Mouse (Mus musculus): ENCODE measurements at regions not wholly inside any gene's neighbourhood (a gene's known extent, or its start where the extent isn't known, plus 50 kb on each side); places are given as distances from the start of the nearest gene placed in this dataset.
"Not testable (repeated sequence)": the region's sequence is repeated elsewhere in the genome, so short reads cannot be mapped to it uniquely, and the experiment has no call there.

- ATAC-seq (ENCODE audit: poor library complexity, severe bottlenecking): no peak
Observed at GRCm38 (mm10) chr2:100918122-100918521, 706.4 kb upstream of the Rag2 start.

GRCm38 (mm10) chr2:100919537-100920212, 704.8 kb upstream of the Rag2 start:
- no peak for ATAC-seq (ENCODE audit: poor library complexity, severe bottlenecking)

GRCm38 (mm10) chr2:100948632-100949031, 675.9 kb upstream of the Rag2 start:
- not testable (repeated sequence) for ATAC-seq (ENCODE audit: poor library complexity, severe bottlenecking)

GRCm38 (mm10) chr2:100959412-100959811, 665.1 kb upstream of the Rag2 start:
- ATAC-seq (ENCODE audit: poor library complexity, severe bottlenecking): no peak

GRCm38 (mm10) chr2:100964584-100964983, 659.9 kb upstream of the Rag2 start:
- ATAC-seq (ENCODE audit: poor library complexity, severe bottlenecking): no peak

GRCm38 (mm10) chr2:100977202-100977601, 647.3 kb upstream of the Rag2 start:
- ATAC-seq (ENCODE audit: poor library complexity, severe bottlenecking): no peak

GRCm38 (mm10) chr2:100982362-100982761, 642.2 kb upstream of the Rag2 start:
- no peak for ATAC-seq (ENCODE audit: poor library complexity, severe bottlenecking)

GRCm38 (mm10) chr2:101015353-101015752, 609.2 kb upstream of the Rag2 start:
- ATAC-seq (ENCODE audit: poor library complexity, severe bottlenecking): no peak

- no peak for ATAC-seq (ENCODE audit: poor library complexity, severe bottlenecking)
Observed at GRCm38 (mm10) chr2:101019384-101019783, 605.1 kb upstream of the Rag2 start.

GRCm38 (mm10) chr2:101021515-101021914, 603.0 kb upstream of the Rag2 start:
- no peak for ATAC-seq (ENCODE audit: poor library complexity, severe bottlenecking)

- ATAC-seq (ENCODE audit: poor library complexity, severe bottlenecking): no peak
Observed at GRCm38 (mm10) chr2:101043050-101043449, 581.5 kb upstream of the Rag2 start.

- no peak for ATAC-seq (ENCODE audit: poor library complexity, severe bottlenecking)
Observed at GRCm38 (mm10) chr2:101062939-101063338, 561.6 kb upstream of the Rag2 start.

- no peak for ATAC-seq (ENCODE audit: poor library complexity, severe bottlenecking)
Observed at GRCm38 (mm10) chr2:101074990-101075389, 549.5 kb upstream of the Rag2 start.

- ATAC-seq (ENCODE audit: poor library complexity, severe bottlenecking): no peak
Observed at GRCm38 (mm10) chr2:101080231-101080630, 544.3 kb upstream of the Rag2 start.

- no peak for ATAC-seq (ENCODE audit: poor library complexity, severe bottlenecking)
Observed at GRCm38 (mm10) chr2:101083813-101084212, 540.7 kb upstream of the Rag2 start.

GRCm38 (mm10) chr2:101084648-101085047, 539.9 kb upstream of the Rag2 start:
- ATAC-seq (ENCODE audit: poor library complexity, severe bottlenecking): no peak

GRCm38 (mm10) chr2:101107183-101107872, 517.2 kb upstream of the Rag2 start:
- ATAC-seq (ENCODE audit: poor library complexity, severe bottlenecking): no peak

- no peak for ATAC-seq (ENCODE audit: poor library complexity, severe bottlenecking)
Observed at GRCm38 (mm10) chr2:101136867-101137266, 487.7 kb upstream of the Rag2 start.

- no peak for ATAC-seq (ENCODE audit: poor library complexity, severe bottlenecking)
Observed at GRCm38 (mm10) chr2:101139931-101140330, 484.6 kb upstream of the Rag2 start.

- no peak for ATAC-seq (ENCODE audit: poor library complexity, severe bottlenecking)
Observed at GRCm38 (mm10) chr2:101156755-101157271, 467.7 kb upstream of the Rag2 start.

- no peak for ATAC-seq (ENCODE audit: poor library complexity, severe bottlenecking)
Observed at GRCm38 (mm10) chr2:101159276-101159675, 465.2 kb upstream of the Rag2 start.

- ATAC-seq (ENCODE audit: poor library complexity, severe bottlenecking): no peak
Observed at GRCm38 (mm10) chr2:101165942-101166341, 458.6 kb upstream of the Rag2 start.

Data from megakaryocyte, adult 5-6 weeks (primary cell).